Mouse (Mus musculus): ENCODE data around the gene Tomt.

The Tomt gene

DNA sequence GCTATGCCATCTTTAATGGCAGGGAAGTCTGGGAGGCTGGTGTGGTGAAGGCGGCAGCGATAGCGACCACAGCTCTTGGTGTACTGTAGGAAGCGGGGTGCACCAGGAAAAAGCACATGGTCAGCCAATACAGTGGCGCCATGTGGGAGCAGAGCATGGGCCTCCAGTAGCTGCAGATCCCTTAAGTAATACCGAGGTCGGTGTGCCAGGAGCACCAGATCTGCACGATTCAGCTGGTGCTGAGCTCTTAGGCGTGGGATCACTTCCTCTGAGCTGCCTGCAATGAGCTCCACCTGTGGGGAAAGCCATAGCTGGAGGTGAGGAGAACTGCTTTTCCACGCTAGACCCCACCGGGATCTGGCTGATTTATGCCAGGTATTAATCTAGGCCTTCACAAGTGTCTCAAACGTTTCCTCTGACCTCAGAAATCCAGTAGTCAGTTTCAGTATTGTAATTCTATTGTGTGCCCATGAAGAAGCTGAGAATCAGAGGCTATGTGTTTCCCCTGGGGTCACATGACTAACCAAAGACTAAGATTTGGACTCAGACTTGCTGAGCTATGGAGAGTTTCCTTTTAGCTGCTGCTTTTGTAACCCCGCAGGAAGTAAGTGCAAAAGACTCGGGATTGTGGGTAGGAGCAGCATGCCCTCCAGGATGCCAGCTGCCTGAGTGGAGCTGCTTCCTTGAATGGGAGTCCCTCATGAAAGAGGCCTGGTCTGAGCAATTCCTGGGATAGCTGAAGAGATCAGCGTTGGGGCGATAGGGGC lies 5.6 kb downstream of the Tomt start:
- no peak for DNase-seq

DNA sequence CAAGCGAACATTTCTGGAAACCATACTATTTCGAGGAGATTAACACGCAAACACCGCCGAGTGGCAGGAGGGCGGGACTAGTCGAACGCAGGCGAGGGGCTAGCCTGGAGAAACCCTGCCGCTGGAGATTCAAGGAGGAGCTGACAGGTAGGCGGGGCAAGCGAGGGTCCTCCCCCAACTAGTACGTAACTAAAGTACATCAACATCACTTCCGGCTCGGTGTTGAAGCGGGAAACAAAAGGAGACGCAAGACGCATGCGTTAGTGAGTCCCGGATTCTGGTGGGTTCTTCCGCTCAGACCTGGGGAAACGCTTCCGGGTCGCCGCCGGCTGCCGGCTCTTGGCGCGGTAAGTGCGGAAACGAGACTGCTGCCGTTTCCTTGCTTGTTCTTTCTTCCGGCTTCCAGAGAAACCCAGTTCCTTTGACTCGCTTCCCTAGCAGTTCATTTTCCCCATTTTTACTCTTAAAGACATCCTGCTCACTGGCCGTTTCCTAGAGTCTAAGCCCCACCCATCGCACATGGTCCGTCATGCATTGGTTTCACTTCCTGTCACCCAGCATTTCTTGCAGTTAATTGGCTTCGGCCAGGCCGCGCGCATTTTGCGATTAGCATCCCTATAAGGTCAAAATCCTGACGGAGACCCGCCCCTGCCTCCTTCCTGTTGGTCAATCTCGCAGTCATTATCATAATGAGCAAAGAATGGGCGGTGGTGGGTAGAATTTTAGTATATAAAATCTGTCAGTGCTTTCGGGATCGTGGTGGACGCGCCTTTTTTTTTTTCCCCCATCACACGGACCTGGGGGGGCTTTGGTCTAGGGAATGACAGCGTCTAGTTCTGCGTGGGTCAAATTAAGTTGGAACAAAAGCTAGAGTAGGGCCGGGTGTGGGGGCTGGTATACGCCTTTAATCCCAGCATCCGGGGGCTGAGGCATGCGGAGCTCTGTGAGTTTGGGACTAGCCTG lies 9.8 kb downstream of the Tomt start:
- DNase-seq: peak; percentile 96

DNA sequence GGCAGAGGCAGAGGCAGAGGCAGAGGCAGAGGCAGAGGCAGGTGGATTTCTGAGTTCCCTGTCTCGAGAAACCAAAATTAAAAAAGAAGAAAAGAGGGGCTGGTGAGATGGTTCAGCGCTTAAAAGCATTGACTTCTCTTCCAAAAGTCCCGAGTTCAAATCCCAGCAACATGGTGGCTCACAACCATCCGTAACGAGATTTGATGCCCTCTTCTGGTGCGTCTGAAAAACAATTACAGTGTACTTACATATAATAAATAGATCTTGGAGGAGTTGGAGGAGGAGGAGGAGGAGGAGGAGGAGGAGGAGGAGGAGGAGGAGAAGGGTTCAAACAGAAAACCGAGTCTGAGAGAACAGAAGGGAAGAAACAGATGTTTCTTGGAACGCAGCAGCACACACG lies 10.5 kb downstream of the Tomt start:
- peak in 1 of 2 experiments; percentile 26 for DNase-seq

DNA sequence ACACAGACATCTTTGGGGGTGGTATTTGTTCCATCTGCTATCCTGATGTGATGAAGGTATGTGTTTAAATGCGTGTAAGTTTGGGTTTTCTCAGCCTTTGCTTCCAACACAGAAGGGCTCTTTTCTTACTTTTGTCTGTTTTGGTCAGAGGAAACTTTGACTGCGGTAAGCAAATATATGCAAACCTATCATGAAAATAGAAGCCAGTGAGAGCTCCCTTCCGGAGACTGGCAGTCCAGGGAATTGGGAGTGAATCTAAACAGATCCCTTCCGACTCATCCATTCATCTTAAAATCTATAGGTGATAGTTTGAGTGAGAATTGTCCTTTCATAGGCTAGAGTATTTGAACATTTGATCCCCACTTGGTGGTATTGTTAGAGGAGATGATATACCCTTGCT lies 17.7 kb downstream of the Tomt start:
- no peak for DNase-seq

DNA sequence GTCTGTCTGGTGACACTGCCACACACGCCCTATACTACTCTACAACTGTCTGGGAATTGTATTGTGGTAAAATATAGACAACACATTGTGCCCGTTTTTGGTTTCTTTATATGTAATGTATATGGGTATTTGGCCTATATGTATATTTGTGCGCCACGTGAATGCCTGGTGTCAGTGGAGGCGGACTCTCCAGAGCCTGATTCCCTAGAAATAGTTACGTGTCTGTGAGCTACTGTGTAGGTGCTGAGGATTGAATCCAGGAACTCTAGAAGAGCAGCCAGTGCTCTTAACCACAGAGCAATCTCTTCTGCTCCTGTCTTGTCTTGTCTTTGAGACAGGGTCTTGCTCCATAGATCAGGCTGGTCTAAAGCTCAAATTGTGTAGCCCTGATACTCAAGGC lies 19.9 kb downstream of the Tomt start:
- DNase-seq: no peak

DNA sequence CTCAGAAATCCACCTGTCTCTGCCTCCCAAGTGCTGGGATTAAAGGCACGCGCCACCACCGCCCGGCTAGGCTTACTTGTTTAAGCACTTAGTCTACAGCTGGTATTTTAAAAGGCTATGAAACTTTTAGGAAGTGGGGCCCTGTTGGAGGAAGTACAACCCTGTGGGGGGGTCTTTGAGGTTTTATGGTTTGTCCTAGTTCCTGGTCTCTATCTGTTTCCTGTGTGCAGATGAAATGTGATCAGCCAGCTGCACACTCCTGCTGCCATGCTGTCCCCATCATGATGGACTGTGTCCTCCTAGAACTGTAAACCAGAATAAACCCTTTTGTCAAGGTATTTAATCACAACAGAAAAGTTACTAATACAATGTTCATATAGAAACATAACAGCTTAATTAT lies 22.0 kb downstream of the Tomt start:
- no peak for DNase-seq

DNA sequence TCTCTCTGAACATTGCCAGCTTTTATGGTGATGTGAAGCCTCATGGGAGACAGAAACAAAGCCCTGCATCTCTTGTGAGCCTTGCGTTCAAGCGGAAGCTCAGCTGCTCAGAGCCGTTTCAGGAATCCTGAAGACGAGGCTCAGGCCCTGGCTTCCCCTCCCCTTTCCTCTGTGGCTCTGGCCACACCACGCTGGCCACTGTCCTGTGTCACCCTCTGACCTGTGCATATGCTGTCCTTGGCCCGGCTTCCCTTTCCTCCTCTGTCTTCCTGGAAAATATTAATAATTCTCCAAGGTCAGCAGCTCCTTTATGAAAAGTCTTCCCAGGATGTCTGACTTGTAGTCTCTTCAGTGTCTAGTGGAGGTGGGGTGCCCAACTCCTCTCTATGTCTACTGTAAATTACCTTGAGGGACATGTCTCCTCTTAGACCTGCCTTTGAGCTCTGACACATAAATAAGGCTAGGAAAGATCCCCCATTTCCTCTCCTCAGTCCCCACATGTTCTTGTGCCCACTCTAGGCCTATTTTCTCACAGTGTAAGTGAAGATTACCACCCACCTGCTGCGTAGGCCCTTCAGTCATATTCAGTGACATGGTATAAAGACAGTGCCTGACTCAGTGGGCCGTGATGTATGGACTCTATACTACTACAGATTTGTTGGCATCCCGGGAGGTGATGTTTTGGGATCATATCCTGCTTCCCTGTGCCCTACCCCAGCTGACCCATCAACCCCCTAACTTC lies 23.6 kb downstream of the Tomt start:
- DNase-seq: no peak

DNA sequence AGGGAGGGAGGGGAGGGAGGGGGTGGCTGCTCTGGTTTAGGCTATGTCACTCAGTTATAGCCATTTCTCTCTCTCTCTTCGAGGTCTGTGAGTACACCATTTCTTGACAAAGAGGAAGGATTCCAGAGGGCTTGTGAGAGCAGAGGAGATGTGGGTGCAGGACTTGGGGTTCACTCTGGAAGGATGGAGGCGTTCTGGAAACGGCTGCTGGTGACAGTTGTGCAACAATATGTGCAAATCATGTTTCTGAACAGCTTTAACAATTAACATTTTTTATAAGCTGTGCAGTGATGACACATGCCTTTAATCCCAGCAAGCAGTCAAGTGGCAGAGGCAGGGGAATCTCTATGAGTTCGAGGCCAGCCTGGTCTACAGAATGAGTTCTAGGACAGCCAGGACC lies 25.3 kb downstream of the Tomt start:
- no peak for DNase-seq

DNA sequence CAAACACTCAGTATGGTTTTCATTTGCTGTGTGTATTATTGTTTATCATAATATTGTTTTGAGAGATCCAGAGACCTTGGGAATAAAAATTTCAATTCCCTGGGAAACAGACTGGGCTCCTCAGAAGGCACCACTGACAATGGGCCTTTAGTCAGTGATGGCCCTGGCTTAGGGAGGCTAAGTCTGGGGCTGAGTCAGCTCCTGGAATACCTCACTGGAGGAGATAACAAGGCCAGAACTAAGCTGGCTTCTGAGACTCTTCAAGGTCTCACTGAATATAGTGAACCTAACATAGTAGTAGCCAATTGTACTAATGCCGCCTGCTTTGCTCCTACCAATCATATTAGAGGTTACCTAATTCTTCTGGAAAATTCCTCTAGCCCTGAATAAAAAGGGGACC lies 30.2 kb downstream of the Tomt start:
- DNase-seq: no peak

DNA sequence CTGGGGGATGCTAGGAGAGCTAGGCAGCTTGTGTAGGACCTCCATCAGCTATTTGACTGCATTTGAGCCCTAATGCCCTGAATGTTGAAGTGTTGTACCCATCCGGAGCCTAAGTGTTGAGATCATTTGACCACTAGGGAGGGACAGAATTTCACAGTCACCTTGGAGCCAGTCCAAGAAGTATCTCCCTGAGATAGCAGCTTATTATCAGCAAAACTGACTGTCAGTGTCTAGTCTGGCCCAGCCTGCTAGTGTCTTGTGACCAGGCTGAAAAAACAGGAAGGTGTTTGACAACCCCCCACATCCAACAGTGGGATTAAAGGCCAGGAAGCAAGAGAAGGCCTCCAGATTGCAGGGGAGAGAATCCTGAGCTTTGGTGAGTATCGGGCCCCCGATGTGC lies 34.9 kb downstream of the Tomt start:
- DNase-seq: no peak

DNA sequence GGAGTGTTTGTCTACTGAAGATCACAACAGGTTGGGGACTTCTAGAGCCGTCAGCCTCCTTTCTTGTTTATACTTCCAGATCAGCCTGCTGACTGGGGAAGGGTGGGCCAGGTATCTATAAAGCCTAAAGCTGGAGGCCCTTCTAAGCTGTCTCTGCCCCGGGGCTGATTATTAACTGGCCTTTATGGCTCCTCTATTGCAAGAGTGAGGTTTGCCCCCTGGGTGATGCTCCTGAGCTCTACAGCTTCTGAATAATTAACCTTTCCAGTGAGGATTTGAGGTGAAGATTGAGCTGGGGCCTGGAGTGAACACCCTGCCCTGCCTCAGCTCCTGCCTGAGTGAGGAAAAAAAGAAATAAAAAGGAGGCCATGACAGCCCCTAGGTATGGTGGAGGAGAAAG lies 35.5 kb downstream of the Tomt start, which contains the start of gene Folr1:
Gene Folr1, minus strand, starts transcription at position 160 of the 400 bp plus-strand sequence.
- no peak for DNase-seq

DNA sequence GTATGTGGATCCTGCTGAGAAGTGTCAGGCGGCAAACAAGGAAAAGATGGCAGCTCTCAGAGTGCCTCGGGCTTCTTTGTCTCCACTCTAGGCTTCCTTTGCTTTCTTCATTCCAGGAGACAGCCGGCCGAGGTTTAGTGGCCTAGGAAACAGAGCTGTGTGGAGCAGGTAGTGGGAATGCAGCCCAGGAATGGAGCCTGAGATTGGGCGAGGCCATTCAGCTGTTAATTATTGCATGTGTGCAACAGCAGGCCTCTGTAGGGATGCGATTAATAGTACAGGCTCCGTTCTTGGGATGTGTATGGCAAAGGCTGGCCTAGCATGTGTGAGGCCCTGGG lies 37.0 kb downstream of the Tomt start:
- DNase-seq: no peak

DNA sequence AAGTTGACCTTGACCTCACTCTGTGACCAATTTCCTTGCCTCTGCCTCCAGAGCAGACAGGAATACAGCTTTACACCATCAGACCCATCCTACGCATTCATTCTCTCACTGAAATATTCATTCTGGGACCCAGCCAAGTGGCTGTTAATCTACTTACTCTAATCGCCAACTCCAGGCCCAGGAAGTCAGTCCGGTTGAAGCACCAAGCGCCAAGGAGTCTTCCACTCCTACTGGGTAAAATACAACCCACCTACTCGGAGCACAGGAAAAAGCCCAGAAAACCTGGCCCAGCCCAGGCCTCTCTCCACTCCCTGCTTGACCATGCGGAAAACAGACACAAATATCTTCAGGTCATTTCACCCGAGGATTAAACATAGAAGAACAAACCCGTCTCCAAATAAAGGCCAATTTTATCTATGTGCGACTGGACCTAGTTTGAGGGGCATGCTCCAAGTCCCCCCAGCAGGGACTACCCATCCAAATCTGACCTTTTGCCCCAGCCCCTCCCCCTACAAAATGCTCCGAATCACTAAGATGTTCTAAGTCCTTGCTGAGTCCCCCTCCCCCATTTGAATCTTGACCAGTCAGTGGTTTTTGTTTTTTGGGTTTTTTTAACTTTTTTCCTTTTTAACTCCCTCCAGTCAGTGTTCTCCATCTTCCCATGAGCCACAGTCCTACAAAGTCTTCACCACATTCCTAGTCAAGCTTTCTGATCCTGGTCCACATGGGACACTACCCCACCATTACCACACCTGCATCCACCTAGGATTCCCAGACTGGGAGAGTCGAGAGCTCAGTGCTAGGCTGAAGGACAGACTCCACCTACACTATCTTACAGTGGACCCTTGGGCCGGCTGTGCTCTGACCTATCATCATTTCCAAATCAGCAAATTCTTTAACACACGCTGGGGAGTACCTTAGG lies 37.7 kb downstream of the Tomt start:
- DNase-seq: no peak

DNA sequence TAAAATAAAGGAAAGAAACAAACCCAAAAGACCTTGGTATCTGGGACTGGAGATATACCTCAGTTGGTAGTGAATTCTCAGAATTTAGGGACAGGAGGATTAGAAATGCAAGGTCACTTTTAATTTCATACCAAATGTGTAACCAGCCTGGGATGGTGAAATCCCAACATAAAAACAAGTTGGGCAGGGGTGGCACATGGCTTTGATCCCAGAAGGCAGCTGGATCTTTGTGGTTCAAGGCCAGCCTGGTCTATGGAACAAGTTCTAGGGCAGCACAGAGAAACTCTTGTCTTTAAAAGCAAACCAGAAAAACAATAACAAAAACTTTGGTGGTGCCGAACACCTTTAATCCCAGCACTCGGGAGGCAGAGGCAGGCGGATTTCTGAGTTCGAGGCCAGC lies 38.7 kb downstream of the Tomt start:
- no peak for DNase-seq

DNA sequence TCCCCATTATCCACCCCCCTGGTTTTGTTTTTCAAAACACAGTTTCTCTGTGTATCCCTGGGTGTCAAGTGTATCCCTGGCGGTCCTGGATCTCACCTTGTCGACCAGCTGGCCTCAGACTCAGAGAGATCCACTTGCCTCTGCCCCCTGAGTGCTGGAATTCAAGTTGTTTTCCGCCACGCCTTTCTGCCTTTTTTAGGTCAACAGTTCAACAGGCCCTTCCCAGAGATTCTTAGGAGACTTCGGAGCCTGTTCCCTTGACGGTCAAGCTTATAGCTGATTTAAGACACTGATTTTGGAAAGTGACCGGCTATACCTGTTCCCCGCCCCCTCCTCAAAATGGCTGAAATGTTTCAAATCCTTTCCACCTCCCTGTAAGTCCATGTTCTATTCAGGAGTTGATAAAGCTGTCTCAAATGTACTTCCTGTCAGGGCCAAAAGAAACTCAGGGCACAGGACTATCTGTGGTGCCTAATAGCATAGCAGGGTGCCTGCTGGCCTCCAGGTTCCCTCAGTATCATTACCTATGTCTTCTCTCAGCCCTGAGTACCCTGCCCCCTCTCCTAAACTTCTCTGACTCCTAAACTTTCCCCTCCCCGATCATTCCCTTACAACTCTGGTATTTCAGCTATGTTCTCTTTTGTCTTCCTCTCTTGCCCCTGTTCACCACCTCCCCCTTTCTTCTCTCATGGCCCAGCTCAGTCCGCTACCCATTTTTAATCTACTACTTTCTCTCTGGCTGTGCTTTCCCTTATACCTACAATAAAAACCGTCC lies 39.5 kb downstream of the Tomt start:
- DNase-seq: no peak

DNA sequence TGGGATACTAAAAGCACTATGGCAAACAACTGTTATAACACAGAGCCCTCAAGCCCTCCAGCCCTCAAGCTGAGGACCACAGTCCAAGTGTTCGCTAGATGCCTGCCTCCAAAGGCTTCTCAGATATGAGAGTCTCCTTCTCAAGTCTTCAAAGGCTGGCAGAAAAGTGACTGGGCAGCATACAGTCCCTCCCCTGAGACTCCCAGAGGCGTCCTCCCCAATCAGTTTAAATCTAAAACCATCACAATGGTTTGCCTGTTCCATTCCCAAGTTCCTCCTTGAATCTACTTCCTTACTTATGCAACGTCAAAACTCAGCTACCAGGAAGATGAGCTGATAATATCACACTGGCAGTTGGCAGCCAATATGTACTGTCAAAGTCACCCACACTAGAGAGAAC lies 42.7 kb downstream of the Tomt start, which contains the start of gene Anapc15:
Gene Anapc15, plus strand, starts transcription at position 301 of the 400 bp plus-strand sequence.
- no peak for DNase-seq

DNA sequence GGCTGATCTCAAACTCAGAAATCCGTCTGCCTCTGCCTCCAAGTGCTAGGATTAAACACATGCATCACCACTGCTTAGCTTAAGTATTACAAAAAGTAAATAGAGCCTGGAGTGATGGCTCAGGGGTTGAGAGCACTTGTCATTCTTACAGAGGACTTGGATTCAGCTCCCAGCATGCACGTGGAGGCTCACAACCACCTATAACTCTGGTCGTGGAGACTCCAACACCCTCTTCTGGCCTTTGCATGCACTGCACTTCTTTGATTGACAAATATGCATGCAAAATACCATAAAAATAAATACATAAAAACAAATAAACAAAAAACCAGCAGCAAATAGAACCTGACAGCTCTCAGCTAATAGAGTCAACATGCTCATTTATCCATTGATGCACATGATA lies 43.9 kb downstream of the Tomt start:
- DNase-seq: no peak

DNA sequence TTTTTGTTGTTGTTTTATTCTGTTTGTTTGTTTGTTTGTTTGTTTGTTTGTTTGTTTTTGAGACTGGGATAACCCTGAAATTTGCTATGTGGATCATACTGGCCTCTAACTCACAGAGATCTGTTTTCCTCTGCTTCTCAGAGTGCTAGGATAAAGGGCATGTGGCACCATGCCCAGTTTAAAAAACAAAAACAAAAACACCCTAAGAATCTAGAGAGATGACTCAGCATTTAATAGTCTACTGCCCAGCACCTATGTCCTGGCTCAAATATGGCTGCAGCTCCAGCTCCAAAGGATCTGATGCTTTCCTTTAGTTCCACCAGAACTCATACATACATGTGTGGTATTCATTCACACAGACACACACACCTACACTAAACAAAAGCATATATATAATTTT lies 45.2 kb downstream of the Tomt start:
- no peak for DNase-seq

DNA sequence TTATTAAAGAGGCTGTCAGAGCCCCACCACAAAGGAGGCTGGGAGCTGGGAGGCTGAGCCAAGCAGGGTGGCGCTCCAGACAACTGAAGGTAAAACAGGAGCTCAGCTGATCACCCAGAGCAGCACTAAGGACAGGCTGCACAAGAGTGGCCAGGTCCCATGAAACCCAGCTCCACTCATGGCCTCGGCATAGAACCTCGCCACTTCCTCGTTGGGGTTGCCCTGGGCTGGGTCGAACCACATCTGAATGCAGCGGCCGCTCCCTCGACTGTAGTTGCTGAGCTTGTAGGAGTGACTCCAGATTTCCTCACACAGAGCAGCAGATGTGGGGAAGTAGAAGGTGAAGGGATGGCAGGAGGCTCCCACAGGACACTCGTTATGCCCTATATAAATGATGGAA lies 47.8 kb downstream of the Tomt start:
- no peak for DNase-seq

DNA sequence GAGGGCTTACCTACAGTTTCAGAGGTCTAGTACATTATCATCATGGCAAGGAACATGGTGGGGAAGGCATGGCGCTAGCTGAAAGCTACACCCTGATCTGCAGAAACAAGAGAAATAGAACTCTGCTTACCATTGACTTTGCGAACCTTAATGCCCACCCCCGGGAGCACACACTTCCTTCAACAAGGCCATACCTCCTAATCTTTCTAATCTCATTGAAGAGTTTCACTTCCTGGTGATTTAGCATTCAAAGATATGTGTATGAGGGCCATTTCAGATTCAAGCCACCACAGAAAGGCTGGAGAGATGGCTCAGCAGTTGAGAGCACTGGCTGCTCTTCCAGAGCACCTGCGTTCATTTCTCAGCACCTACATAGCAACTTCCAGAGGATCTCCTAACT lies 49.1 kb downstream of the Tomt start, which contains the start of gene Folr2:
Gene Folr2, minus strand, starts transcription at position 101 of the 400 bp plus-strand sequence.
- DNase-seq: no peak

DNA sequence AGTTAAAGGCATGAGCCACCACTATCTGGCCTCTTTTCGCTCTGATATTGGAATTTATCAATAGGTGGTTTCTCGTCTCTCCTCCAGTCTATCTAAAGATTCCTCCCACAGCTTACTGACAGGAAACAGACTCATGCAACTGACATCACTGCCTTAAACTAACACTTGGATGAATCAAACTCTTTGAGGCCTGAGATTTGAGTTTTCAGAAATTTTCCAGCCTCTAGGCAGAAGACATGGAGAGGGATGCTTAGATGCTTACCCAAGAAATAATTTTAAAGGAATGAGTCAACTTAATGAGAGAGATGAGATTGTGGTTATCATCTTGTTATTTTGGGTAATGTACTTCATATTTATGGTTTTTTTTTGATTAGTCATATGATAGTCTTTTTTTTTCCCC lies 52.3 kb downstream of the Tomt start:
- no peak for DNase-seq
